Mouse (Mus musculus): ENCODE data around the gene Csk.

Csk gene

GRCm38 (mm10) chr9:57638651-57639459, 14.6 kb downstream of the Csk start:
- DNase-seq (ENCODE audit: low read depth, low spot score), result no peak

- DNase-seq (ENCODE audit: low read depth, low spot score), result peak; percentile 46
Observed at GRCm38 (mm10) chr9:57637741-57638322, 15.6 kb downstream of the Csk start.

- DNase-seq (ENCODE audit: low read depth, low spot score), result no peak
Observed at GRCm38 (mm10) chr9:57637272-57637671, 16.2 kb downstream of the Csk start.

- DNase-seq (ENCODE audit: low read depth, low spot score), result peak; percentile 83
Observed at GRCm38 (mm10) chr9:57633481-57634024, 19.9 kb downstream of the Csk start.

- peak; percentile 91 for DNase-seq (ENCODE audit: low read depth, low spot score)
Observed at GRCm38 (mm10) chr9:57629118-57629874, 24.1 kb downstream of the Csk start.

GRCm38 (mm10) chr9:57628717-57629116, 24.7 kb downstream of the Csk start:
- no peak for DNase-seq (ENCODE audit: low read depth, low spot score)

- no peak for DNase-seq (ENCODE audit: low read depth, low spot score)
Observed at GRCm38 (mm10) chr9:57627892-57628291, 25.5 kb downstream of the Csk start.

- DNase-seq (ENCODE audit: low read depth, low spot score), result no peak
Observed at GRCm38 (mm10) chr9:57627191-57627590, 26.2 kb downstream of the Csk start.

- no peak for DNase-seq (ENCODE audit: low read depth, low spot score)
Observed at GRCm38 (mm10) chr9:57625674-57626500, 27.5 kb downstream of the Csk start.

- no peak for DNase-seq (ENCODE audit: low read depth, low spot score)
Observed at GRCm38 (mm10) chr9:57624295-57624694, 29.1 kb downstream of the Csk start.

GRCm38 (mm10) chr9:57620674-57621073, 32.8 kb downstream of the Csk start, which contains the start of gene Lman1l:
Gene Lman1l, minus strand, starts transcription at chr9:57620774.
- peak; percentile 42 for DNase-seq (ENCODE audit: low read depth, low spot score)

- DNase-seq (ENCODE audit: low read depth, low spot score), result no peak
Observed at GRCm38 (mm10) chr9:57618854-57619253, 34.6 kb downstream of the Csk start.

GRCm38 (mm10) chr9:57617556-57618169, 35.8 kb downstream of the Csk start:
- no peak for DNase-seq (ENCODE audit: low read depth, low spot score)

GRCm38 (mm10) chr9:57614786-57615185, 38.6 kb downstream of the Csk start:
- no peak for DNase-seq (ENCODE audit: low read depth, low spot score)

GRCm38 (mm10) chr9:57613975-57614374, 39.5 kb downstream of the Csk start:
- DNase-seq (ENCODE audit: low read depth, low spot score), result no peak

GRCm38 (mm10) chr9:57612587-57612986, 40.8 kb downstream of the Csk start:
- DNase-seq (ENCODE audit: low read depth, low spot score), result no peak

- DNase-seq (ENCODE audit: low read depth, low spot score), result no peak
Observed at GRCm38 (mm10) chr9:57610359-57610826, 43.0 kb downstream of the Csk start.

GRCm38 (mm10) chr9:57609803-57610202, 43.6 kb downstream of the Csk start:
- DNase-seq (ENCODE audit: low read depth, low spot score), result no peak

- peak; percentile 54 for DNase-seq (ENCODE audit: low read depth, low spot score)
Observed at GRCm38 (mm10) chr9:57606139-57606851, 47.1 kb downstream of the Csk start, which contains the start of gene Cplx3. Gene Cplx3, minus strand, starts transcription at chr9:57606281.

- no peak for DNase-seq (ENCODE audit: low read depth, low spot score)
Observed at GRCm38 (mm10) chr9:57605503-57605902, 47.9 kb downstream of the Csk start.
